Mouse (Mus musculus) midbrain, embryonic 14.5 days (tissue): ENCODE measurements around the gene Ltbp4. TPM values are rescaled to one million over a fixed set of nuclear protein-coding genes. Genes with fewer than 3 reads are reported as not detected.

Experiments used
- ATAC-seq: fragments of 200-750 bp; cut with Nextera tagmentation; 2 replicates; pipeline ENCODE4 v1.8.0; 2017; ENCODE audit warnings: moderate number of reproducible peaks, moderate library complexity; ENCODE audit not compliant: low FRiP score, low TSS enrichment
- DNase-seq: peaks from one replicate; pipeline ENCODE4 v3.0.0-alpha.2; 2015
- H3K27ac ChIP-seq: fragments of 300-500 bp; sonication (generic); replicated peaks from 2 replicates; pipeline ENCODE4 v1.5.1; 2014; ENCODE audit warnings: mild to moderate bottlenecking, low read depth, low read length, moderate library complexity
- H3K27me3 ChIP-seq: fragments of 300-500 bp; sonication (generic); 2 replicates; pipeline ENCODE4 v1.6.1; 2014; ENCODE audit warnings: low read length, control low read depth, mixed read lengths; ENCODE audit not compliant: control insufficient read depth, insufficient read depth
- H3K36me3 ChIP-seq: fragments of 300-500 bp; sonication (generic); 2 replicates; pipeline ENCODE4 v1.6.1; 2014; ENCODE audit warnings: low read length, control low read depth; ENCODE audit not compliant: control insufficient read depth, insufficient read depth
- H3K4me1 ChIP-seq: fragments of 300-500 bp; sonication (generic); 2 replicates; pipeline ENCODE4 v1.6.1; 2014; ENCODE audit warnings: mild to moderate bottlenecking, antibody characterized with exemption, low read length, control low read depth; ENCODE audit not compliant: control insufficient read depth, insufficient read depth
- H3K4me2 ChIP-seq: fragments of 300-500 bp; sonication (generic); 2 replicates; pipeline ENCODE4 v1.6.1; 2014; ENCODE audit warnings: mild to moderate bottlenecking, low read length, moderate library complexity
- H3K4me3 ChIP-seq: fragments of 300-500 bp; sonication (generic); replicated peaks from 2 replicates; pipeline ENCODE4 v1.5.1; 2014; ENCODE audit warnings: low read depth, low read length
- H3K9ac ChIP-seq: fragments of 300-500 bp; sonication (generic); replicated peaks from 2 replicates; pipeline ENCODE4 v1.6.1; 2014; ENCODE audit warnings: mild to moderate bottlenecking, low read length, moderate library complexity
- H3K9me3 ChIP-seq: fragments of 300-500 bp; sonication (generic); 2 replicates; pipeline ENCODE4 v1.6.1; 2016; ENCODE audit warnings: low read length, control low read depth, mixed read lengths; ENCODE audit not compliant: control insufficient read depth
- WGBS: fragments of 180-500 bp; shearing (Covaris S2); extraction: QIAGEN DNeasy Blood & Tissue Kit; methylation state at CpG from one replicate; pipeline ENCODE4 v1.1.7; 2014; 5-methylcytosine and 5-hydroxymethylcytosine counted together
- polyA plus RNA-seq: library from polyadenylated mRNA; unstranded; fragments of >200 nt; fragmentation: Nextera tagmentation; extraction: Ambion mirVana; gene quantifications from 2 replicates; pipeline ENCODE4 v1.2.1, GENCODE M21; 2014

Ltbp4 gene
- polyA plus RNA-seq, 1 experiment from 2014 or later = 7.4 TPM

DNA sequence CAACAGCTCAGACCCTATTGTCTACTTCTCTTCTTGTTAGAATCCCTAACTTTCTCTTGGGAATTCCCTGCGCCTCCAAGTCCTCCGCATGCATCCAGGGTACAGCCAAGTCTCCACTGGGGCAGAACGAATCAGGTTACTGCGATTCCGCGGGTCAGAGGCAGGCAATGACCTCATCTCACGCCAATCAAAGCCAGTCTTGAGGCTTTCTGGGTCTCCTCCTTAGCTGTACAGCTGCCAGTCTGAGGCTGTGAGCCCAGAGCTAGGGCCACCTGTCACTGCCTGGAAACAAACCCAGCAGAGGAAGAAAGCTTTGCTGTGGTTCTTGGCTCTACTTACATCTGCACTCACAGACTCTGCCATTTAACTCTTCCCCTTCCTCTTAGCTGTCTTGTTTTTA lies 21.5 kb downstream of the Ltbp4 start:
- DNase-seq (peak; percentile 48), ATAC-seq (peak; percentile 34; the same call in 1 of the 2 replicates)
- Histone ChIP-seq H3K4me2 (no peak overlapping the region), H3K27me3 (no peaks in the 10 kb centered on the region), H3K36me3 (no peaks in the 10 kb centered on the region), H3K27ac (no peak overlapping the region), H3K9ac (no peak overlapping the region), H3K9me3 (peaks cover 4% of the 10 kb centered on the region; the same call in 1 of the 2 replicates), H3K4me1 (no peaks in the 10 kb centered on the region), H3K4me3 (no peak overlapping the region)
- WGBS = 15% methylated on average over 7 of the region's 7 CpGs

DNA sequence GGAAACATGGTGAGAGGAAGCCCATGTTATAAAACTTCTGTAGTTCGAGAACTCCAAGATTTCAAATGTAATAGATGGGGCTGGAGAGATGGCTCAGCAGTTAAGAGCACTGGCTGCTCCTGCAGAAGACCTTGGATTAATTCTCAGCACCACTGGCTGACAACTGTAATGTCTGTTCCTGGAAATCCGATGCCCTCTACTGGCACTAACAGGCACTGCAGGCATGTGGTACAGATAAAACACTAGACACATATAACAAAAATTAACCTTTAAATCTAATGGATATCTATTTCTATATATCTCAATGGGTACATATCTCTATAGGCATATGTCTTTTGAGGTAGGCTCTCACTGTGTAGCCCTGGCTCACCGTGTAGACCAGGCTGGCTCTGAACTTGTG lies 23.1 kb downstream of the Ltbp4 start:
- DNase-seq = no peak
- H3K4me2 ChIP-seq = no peak overlapping the region
- no peak for ATAC-seq
- H3K4me1 ChIP-seq = 0 out of 2 replicates have a peak, but pooled peaks cover 6% of the 10 kb centered on the region
- H3K36me3 ChIP-seq = no peaks in the 10 kb centered on the region
- no peak overlapping the region for H3K4me3 ChIP-seq
- H3K9ac ChIP-seq = no peak overlapping the region
- H3K27me3 ChIP-seq = no peaks in the 10 kb centered on the region
- WGBS = 91% methylated on average over 3 of the region's 3 CpGs
- H3K27ac ChIP-seq = no peak overlapping the region
- H3K9me3 ChIP-seq = peaks cover 4% of the 10 kb centered on the region; the same call in 1 of the 2 replicates

DNA sequence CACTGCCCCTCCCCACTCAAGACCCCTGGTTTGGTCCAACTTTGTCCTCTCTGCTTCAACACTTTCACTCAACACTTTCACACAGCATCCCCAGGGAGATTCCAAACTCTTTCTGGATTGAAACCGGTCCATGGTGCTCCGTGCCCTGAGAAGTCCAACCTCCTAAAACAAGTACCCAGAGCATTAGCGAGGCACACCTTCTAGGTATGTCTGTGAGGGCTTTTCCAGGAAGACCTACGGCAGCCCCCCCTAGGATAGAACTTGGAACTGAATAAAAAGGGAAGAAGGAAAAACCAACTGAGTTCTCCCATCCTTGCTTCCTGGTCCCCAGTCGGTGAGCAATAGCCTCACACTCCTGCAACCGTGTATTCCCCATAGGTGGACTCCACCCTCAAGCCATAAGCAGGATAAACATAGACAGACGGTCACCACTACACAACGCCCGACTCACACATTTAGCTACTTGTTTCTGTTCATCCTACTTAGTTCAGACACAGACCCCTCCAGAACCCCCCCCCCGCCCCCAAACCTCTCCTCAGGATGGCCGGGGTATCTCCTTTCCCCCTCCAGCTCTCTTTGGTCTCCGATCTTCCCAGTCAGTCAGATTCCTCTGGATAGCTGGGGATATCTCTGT lies 25.7 kb downstream of the Ltbp4 start:
- Histone ChIP-seq H3K9me3 (peaks cover 4% of the 10 kb centered on the region; the same call in 1 of the 2 replicates), H3K27me3 (peaks cover 4% of the 10 kb centered on the region; the same call in 1 of the 2 replicates), H3K4me2 (no peak overlapping the region), H3K9ac (no peak overlapping the region), H3K4me3 (no peak overlapping the region), H3K4me1 (0 out of 2 replicates have a peak, but pooled peaks cover 10% of the 10 kb centered on the region), H3K27ac (no peak overlapping the region), H3K36me3 (no peaks in the 10 kb centered on the region)
- 94% methylated on average over 12 of the region's 12 CpGs for WGBS
- ATAC-seq (no peak), DNase-seq (no peak)

DNA sequence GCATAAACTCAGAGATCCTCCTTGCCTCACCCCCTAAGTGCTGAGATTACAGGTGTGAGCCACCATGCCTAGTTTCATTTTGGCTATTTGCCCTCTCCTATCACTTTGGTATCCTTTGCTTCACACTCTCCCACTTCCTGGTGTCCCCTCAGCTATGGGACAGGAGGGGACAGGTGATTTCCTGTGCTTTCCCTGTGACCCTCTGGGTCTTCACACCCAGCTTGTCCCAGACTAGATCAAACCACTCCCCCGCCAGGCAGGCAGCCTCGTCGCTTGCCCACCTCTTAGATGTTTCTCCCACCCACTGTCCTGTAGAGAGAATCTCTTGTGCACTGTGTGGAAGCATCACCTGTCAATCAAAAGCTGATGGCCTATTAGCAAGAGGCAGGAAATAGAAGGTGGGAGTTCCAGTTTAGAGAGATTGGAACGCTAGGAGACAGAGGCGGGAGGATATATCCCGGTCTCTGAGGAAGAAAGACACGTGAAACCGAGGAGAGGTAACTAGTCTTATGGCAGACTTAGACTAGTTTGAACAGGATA lies 26.4 kb downstream of the Ltbp4 start:
- Histone ChIP-seq H3K9ac (no peak overlapping the region), H3K27ac (no peak overlapping the region), H3K4me1 (0 out of 2 replicates have a peak, but pooled peaks cover 10% of the 10 kb centered on the region), H3K4me3 (no peak overlapping the region), H3K4me2 (no peak overlapping the region; the same call in 1 of the 2 replicates), H3K36me3 (no peaks in the 10 kb centered on the region), H3K9me3 (peaks cover 4% of the 10 kb centered on the region; the same call in 1 of the 2 replicates), H3K27me3 (peaks cover 4% of the 10 kb centered on the region; the same call in 1 of the 2 replicates)
- ATAC-seq = no peak
- no peak for DNase-seq
- WGBS = 49% methylated on average over 8 of the region's 8 CpGs

DNA sequence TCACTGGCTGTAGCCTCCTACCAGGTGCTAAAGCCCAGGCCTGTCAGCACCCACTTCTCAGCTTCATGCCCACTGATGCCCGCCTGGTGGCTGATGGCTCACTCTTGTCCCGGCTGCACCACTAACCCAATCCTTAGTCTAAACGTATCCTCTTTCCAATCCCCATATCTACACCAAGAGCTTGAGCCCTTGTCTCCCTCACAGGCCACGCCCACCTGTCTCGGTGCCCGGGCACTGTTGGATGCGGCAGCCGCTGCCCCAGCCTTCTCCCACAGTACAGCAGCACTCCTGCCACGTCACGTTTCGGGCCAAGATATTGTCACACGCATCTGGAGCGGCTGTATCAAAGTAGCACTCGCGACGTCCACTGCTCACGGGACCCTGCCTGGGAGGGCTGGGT lies 27.2 kb downstream of the Ltbp4 start:
- Histone ChIP-seq H3K27me3 (peaks cover 4% of the 10 kb centered on the region; the same call in 1 of the 2 replicates), H3K9me3 (peaks cover 4% of the 10 kb centered on the region; the same call in 1 of the 2 replicates), H3K4me3 (peak overlapping the region; percentile 24; the same call in 1 of the 2 replicates), H3K9ac (peak overlapping the region; percentile 37; the same call in 1 of the 2 replicates), H3K4me2 (peak overlapping the region; percentile 54), H3K36me3 (no peaks in the 10 kb centered on the region), H3K27ac (no peak overlapping the region), H3K4me1 (0 out of 2 replicates have a peak, but pooled peaks cover 10% of the 10 kb centered on the region)
- DNase-seq = peak; percentile 72
- ATAC-seq = peak; percentile 46; the same call in 1 of the 2 replicates
- WGBS = 6% methylated on average over 17 of the region's 17 CpGs

DNA sequence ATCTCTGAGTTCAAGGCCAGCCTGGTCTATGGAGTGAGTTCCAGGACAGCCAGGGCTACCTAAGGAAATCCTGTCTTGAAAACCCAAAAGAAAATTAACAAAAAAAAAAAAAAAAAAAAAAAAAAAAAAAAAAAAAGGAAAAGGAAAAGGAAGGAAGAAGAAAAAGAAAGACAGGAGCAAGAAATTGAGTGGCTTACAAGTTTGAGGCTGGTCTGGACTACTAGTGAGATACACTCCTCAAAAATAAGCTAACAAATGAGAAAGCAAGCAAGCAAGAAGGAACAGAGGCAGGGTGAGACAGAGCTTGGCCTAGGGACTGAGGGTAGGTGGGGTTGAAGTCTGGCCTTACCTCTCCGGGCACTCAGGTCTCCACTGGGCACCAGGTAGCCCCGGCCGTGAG lies 27.7 kb downstream of the Ltbp4 start:
- Histone ChIP-seq H3K4me1 (0 out of 2 replicates have a peak, but pooled peaks cover 10% of the 10 kb centered on the region), H3K9ac (no peak overlapping the region), H3K4me2 (no peak overlapping the region), H3K27ac (no peak overlapping the region), H3K27me3 (peaks cover 4% of the 10 kb centered on the region; the same call in 1 of the 2 replicates), H3K9me3 (peaks cover 4% of the 10 kb centered on the region; the same call in 1 of the 2 replicates), H3K4me3 (no peak overlapping the region), H3K36me3 (no peaks in the 10 kb centered on the region)
- DNase-seq (no peak), ATAC-seq (no peak)
- 49% methylated on average over 3 of the region's 3 CpGs for WGBS

DNA sequence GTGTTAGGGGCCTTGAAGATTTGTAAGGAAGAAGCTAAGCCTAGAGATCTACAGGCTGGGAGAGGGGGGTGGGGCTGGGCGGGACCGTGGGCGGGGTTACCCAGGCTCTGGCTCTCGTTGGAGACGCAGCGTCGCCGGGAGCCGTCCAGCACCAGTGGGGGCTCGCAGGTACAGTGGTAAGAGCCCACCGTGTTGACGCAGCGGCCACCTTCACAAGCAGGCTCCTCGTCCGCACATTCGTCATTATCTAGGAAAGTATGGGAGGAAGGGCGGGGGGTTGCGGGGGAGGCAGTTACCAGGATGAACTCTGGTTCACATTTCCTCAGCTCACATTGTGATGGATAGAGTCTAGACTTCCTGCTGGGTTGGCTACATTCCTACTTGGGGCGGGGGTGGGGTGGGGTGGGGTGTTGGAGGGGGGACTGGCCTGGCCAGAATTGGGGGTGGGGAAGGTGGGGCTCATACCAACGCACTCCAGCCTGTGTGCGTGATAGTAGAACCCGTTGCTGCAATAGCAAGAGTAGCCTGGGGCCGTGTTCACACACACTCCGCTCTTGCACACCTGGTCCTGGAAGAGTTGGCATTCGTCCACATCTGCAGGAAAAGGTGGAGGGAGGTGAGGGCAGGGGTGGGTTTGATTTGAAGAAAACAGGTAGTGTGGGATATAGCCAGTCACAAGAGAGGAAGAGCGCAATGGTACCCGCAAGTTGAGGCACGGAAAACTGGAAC lies 28.5 kb downstream of the Ltbp4 start:
- WGBS = 15% methylated on average over 28 of the region's 28 CpGs
- peaks cover 4% of the 10 kb centered on the region; the same call in 1 of the 2 replicates for H3K27me3 ChIP-seq
- peak overlapping the region; percentile 14; the same call in 1 of the 2 replicates for H3K4me3 ChIP-seq
- H3K9me3 ChIP-seq = peaks cover 4% of the 10 kb centered on the region; the same call in 1 of the 2 replicates
- DNase-seq (peak; percentile 40), ATAC-seq (no peak)
- 0 out of 2 replicates have a peak, but pooled peaks cover 10% of the 10 kb centered on the region for H3K4me1 ChIP-seq
- peak overlapping the region; percentile 48 for H3K4me2 ChIP-seq
- no peaks in the 10 kb centered on the region for H3K36me3 ChIP-seq
- no peak overlapping the region for H3K9ac ChIP-seq
- no peak overlapping the region for H3K27ac ChIP-seq

DNA sequence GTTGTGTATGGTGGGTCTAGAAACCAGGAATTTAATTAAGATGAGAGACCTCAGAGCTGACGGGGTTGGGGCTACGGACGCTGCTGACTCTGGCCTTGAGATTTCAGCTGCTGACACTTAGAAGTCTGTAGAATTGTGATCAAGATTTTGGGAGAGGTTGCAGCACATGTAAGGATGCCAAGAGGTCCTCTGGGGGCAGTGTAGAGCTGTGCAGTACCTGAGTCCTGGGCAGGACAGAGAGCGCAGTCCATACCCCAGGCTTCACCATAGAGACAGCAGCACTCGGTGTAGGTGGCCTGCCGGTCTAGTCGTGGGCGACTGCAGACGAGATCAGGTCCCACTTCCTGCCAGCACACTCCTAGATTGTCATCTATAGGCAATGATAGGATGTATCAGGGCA lies 29.9 kb downstream of the Ltbp4 start:
- DNase-seq (no peak), ATAC-seq (no peak)
- no peak overlapping the region for H3K4me3 ChIP-seq
- WGBS = 40% methylated on average over 9 of the region's 9 CpGs
- H3K9ac ChIP-seq = no peak overlapping the region
- no peak overlapping the region for H3K4me2 ChIP-seq
- H3K4me1 ChIP-seq = 0 out of 2 replicates have a peak, but pooled peaks cover 10% of the 10 kb centered on the region
- peaks cover 4% of the 10 kb centered on the region; the same call in 1 of the 2 replicates for H3K27me3 ChIP-seq
- H3K36me3 ChIP-seq = no peaks in the 10 kb centered on the region
- H3K9me3 ChIP-seq = no peaks in the 10 kb centered on the region
- H3K27ac ChIP-seq = no peak overlapping the region
